Mouse (Mus musculus) right cerebral cortex, postnatal 14 days (tissue): ENCODE data around the gene Bco1.

Source experiments
- DNase-seq: peaks from one replicate; pipeline ENCODE4 v3.0.0; 2022

Gene Bco1

DNA sequence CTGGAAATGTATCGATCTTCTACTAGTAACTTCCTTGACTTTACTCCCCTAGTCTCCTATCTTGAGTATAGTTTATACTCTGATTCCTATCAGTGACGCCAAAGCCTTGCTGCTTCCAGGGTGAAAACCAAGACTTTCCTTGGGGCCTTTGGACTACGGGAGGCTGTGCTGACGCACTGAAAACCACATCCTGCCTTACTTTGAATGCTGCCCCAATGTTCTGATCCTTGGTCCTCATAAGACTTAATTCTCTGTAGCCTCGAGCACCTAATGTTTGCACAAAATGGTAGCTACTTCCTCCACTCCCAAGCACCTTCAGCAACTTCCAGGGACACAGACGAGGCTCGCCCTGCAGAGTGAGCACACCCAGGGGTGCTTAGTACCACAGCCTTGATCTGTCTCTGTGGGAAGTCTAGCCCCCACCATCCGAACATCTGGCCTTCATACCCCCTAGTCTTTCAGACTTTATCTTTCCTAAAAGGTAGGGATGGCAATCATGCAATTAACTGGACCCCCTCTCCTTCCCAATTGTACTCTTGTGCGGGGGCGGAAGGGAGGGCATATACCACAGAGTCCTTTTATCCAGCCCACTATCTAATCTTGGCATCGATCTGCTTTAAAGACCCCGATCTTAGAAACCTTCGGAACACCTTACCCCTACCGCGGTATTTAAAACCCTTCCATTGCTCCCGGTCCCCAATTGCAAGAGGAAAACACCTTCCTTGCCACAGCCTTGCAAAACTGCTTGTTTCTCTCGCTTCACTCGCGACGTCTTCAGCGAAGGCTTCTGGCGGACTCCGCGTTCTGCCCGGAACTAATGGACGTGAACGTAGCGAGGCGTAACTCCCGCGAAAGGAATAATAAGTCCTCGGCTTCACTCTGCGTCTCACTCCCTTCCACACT is 61.5 kb downstream of the Bco1 start:
- no peak for DNase-seq

DNA sequence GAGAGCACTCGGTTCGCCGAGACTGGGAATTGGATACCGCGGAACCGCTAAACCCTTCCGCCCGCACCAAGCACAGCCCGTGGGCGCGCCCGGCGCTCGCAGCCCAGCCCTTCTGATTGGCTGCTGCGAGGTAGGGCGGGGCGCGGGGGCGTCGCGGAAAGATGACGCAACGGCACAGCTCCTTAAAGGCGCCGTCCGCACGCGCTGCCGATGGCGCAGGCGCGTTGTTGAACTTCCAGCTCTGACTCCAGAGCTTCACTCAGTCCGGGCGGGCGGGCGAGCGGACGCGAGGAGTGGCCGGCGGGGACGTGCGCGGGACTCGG is 62.1 kb downstream of the Bco1 start:
- DNase-seq, result peak; percentile 99

DNA sequence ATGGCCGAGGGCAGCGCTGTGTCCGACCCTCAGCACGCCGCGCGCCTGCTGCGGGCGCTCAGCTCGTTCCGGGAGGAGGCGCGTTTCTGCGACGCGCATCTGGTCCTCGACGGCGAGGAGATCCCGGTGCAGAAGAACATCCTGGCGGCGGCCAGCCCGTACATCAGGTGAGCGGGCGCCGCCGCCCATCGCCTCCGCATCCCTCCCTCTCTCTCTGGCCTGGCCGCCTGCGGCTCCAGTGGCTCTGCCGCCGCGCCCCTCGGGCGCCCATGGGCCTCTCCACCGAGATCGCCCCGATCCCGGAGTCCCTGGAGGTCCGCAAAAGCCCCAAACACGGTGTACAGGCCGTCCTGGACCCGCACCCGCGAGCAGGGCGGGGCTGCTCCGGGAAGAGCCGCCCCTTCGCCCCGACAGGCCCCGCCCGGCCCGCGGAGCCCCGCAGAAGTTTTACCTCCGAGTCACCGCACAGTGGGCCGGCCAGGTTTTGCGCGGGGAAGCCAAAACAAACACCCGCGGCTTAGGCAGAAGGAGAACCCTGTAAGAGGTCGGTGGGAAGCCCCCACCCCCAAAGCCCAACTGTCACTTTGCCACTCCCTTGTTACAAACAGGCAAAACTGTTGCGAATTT is 62.6 kb downstream of the Bco1 start, which contains the start of gene Gan:
Gan (plus strand) TSS at position 1 of the 627 bp plus-strand sequence.
- peak; percentile 34 for DNase-seq

DNA sequence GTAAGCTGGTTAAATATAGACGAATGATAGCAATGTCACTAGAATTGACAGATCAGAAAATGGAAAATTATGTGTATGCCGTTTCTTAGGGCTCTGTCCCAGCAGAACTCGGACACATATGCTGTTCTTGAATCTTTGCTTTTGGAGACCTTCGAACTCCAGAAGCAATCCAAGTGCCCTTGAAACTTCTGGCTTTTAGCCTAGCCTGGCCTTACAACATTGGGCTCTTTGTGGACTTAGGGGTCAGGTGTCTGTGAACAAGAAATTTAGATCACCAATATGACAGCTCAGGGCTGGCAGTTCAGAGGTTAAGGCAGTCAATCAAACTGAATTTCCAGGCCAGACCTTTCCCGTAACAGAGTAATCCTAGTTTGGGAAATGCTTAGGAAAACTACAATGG is 63.4 kb downstream of the Bco1 start:
- DNase-seq, result no peak

DNA sequence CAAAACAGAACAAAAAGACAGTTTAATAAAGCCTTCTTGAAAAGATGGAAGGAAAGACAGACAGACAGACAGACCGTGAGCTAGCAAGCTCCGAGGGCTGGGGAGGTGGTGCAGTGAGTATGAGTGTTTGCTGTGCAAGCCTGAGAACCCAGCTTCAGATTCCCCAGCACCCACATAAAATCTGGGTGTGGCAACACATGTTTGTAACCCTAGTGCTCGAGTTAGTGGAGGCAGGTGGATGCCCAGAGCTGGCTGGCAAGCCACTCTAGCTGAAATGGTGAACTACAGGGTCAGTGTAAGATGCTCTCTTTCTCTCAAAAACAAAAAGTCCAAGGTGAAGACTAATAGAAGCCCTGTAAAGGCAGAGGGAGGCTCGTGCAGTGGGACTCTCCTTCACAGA is 69.3 kb downstream of the Bco1 start:
- DNase-seq, result no peak

DNA sequence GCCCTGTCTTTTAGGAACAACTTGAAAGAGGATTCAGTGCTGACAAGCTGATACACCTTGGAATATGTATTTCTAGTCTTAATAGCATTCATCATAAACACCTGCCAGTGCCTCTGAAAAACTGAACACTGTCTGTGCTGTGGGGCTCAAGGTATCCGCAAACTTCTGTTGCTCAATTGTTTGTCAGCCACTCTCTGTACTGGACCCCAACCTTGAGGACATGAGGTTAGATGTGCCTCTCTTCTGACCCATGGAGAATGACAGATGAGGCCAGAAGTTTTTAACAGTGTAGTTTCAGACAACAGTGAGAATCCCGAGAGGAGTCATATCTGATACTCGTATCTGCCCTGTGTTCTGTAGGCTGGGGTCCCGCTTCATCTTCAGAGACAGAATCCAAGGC is 69.9 kb downstream of the Bco1 start:
- no peak for DNase-seq

DNA sequence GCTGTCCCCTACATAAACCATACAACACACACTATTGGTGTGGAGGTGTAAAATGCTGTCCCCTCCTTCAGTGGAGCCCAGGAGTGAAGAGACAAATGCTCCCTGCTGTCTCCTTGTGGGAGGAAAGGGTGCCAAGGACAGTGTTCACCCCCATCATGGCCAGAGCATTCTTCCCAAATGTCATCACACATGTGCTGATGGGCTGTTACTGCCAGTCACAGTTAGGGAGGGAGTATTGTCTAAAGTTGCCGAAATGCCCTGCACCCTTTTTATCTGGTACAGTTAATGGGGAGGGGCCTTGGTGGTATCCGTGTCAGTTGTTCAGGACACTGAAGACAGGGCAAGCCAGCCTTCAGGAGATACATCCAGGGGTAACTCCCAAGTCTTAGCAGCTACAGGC is 70.9 kb downstream of the Bco1 start:
- DNase-seq, result no peak

DNA sequence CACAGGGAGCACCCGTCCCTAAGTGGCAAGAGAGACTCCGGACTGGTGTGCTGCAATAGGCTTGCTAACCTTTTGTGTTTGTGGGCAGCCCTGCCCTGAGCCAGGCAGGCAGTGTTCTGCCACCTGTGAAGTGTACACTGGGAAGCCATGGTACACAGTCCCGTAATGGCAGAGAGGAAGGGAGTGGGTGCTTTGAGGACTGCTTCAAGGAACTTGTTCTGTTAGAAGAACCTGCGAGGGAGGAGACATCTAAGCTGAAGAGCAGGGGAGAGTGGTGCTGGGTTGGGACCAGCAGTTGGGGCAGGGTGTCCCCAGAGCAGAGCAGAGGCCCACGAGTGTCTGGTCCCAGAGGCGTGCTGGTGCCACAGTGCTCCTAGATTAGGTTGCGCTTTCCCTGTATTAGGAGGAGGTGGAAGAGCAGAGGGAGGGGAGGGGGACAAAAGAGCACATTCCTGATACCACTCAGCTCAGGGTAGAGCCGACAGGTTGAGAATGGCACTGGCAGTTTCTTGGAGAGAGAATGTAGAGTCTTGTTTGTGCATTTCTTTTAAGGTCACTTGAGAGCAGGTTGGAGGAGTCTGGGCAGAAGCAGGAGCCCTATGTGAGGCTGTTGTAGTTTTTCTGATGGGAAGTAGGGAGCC is 71.7 kb downstream of the Bco1 start:
- no peak for DNase-seq

DNA sequence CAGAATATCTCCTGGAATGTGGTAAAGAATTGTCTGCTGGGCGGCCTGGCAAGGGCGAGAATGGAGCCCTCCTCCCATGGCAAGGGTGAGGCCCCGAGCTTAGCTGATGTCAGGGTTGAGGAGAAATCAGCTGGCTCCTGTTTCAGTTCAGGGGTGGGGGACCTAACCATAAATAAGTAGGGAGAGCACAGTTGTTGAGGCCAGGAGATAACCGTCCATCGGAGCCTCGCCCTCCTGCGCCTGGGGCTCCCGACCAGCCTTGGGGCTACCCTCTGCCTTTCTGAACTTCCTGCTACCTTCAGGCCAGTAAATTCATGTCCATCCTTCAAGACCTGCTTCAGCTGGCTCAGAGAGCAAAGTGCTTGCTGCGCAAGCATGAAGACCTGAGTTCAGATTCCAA is 72.7 kb downstream of the Bco1 start:
- no peak for DNase-seq

DNA sequence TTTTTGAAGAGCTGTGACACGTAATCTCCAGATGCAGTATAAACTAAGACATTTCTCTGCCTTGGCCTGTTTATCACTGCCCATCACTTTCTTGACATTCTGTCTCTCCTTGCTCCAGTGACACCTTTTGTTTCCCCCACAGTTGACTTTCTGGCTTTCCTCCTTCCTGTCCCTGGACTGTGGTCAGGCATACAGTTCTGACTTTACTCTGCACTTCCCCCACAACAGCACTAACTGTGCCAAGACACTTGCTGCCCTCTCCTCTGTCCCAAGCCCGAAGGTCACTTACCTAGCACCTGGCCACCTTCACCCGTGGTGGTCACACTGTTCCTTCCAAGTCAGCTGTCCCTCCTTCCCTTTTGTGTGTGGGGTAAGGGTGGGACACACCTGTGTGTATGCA is 76.2 kb downstream of the Bco1 start:
- no peak for DNase-seq

DNA sequence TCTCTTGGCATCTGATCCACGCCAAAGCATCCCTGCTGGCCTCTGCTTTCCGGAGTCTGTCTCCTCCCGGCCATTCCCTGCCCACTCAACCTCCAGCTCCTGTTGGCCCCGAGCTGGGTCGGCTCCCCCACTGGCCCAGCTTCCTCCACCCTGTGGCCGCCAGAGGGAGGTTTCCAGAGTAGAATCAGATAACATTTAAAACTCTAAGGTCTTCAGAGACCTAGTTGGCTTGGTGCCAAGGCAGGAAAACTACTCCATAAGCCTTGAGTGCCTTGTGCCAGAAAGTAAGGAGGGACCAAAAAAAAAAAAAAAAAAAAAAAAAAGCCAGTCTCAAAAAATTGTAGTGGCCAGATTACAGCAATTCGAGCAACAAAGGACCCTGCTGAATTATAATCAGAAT is 77.2 kb downstream of the Bco1 start:
- peak; percentile 21 for DNase-seq

DNA sequence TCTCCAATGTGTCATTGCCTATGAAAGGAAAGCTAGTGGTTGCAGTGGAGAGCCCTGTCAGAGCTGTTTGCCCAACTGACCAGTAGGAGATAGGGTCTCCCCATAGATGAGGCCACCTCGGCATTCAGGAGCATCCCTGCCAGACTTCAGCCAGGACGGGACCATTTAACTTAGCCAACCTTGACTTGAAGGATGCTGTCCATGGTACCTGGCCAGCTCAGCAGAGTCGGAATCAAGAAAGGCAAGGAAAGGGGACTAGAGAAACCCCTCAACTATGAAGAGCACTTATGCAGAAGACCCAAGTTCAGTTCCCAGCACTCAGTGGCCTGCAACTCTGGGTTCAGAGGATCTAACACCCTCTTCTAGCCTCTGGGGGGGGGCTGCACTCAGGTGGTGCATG is 78.0 kb downstream of the Bco1 start:
- DNase-seq, result no peak

DNA sequence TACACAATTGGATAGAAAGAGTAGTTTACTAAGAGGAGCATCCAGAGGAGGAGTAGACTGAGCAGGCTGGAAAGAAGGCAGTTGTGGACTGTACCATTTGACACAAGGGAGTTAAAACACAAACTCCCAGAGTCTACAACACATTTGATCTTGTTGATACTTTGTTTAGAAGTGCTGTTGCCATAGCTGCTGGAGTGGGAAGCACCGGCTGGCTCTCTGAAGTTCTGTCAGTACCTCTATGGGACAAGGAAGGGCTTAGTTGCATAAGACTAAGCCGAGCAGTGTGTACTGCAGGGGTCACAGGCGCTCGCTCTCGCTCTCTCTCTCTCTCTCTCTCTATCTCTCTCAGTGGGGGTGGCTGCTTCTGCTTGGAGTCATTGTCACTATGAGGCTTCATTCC is 78.9 kb downstream of the Bco1 start:
- DNase-seq, result no peak

DNA sequence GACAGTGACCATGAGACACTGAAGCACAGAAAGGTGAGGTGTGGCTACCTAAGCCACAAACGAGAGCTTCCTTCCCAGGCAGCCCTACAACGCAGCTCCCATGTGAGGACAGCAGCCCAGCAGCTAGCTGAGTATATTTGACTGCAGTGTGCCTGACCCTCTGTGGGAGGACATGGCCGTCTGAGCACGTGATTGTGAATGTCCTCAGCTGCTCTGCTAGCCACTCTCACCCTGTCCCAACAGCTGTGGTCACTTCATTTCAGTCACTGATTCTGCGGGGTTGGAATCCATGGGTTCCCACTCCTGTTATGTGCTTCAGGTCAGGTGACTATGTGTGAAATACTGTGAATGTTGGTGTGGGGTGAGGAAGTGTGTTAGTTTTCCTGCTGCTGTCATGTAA is 80.7 kb downstream of the Bco1 start:
- no peak for DNase-seq

DNA sequence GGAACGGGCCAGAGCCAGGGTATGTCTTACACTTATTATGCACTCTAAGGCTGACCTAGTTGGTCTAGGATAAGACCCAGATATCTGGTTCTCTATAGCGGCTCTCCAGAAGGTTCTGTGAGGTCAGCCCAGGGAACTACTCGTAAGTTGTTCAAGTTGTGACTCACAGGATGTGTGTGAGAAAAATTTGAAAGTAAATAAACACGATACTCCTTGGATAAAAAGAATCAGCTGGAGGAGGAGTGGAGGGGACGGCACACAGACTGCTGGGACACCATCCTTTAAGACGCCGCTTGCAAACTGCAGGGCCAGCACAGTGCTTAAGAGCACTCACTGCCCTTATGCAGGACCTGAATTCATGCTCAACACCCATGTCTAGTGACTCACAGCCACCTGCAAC is 81.6 kb downstream of the Bco1 start:
- no peak for DNase-seq

DNA sequence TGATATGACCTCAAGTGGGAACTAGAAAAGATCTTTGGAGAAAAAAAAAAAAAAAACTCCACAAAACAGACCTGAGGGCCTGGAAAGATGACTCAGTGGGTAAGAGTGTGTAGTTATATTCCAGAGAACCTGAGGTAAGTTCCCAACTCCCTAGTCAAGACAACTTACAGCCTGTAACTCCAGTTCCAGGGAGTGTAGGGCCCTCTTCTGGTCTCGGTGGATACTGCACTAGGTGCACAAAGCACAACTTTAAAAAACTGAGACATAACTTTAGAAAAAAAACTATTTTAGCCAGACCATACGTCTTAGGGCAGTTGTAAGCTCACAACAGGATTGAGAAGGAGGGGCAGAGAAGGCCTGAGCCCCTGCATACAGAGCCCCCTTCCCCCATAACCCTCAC is 82.4 kb downstream of the Bco1 start:
- no peak for DNase-seq

DNA sequence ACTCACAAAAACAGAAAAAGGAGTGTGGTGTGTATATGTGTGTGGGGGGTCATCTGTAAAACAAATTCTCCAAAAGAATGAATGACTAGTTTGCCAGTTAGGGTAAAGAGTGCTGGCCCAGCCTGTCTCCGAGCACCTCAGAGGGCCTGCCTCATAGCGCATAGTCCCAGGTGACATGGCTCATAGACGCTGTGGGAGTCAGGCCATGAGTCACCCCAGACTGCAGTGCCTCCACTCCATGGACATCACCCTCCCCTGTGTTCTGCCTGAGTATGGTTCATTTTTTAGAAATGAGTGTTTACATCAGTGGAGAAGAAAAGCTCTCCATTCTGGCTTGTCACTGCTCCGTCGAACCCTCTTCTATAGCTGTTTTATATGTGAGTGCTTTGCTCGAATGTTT is 83.0 kb downstream of the Bco1 start:
- no peak for DNase-seq

DNA sequence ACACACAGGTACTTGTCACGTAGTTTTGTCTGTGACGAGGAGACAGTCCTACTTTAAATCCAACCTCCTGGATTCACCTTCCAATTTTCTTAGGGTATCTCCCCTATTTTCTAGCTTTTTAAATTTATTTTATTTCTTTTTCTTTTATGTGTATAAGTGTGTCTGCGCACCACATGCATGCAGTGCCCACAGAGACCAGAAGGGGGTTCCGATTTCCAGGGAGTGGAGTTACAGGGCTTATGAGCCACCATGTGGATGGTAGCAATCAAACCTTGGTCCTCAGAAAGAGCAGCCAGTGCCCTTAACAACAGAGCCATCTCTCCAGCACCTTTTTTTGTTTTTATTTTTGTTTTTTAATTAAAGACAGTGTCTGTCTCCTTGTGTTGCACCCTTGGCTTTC is 87.1 kb downstream of the Bco1 start:
- no peak for DNase-seq
